Mouse (Mus musculus): ENCODE results near the gene Rbm47. TPM values are rescaled to one million over a fixed set of nuclear protein-coding genes. Genes with fewer than 3 reads are reported as not detected.

The Rbm47 gene
- total and polyA plus RNA-seq, 2 experiments = 47.4 to 63.5 TPM

GRCm38 (mm10) chr5:66046356-66046755 is 126.6 kb downstream of the Rbm47 start:
- DNase-seq (ENCODE audit: extremely low read depth, low read depth, low spot score) = no peak
- Histone ChIP-seq H3K9ac (ENCODE audit: low read depth, low read length) (no peak overlapping the region), H3K36me3 (ENCODE audit: control insufficient read depth, insufficient read depth, low read length) (peaks cover 43% of the 10 kb centered on the region), H3K27me3 (ENCODE audit: control insufficient read depth, insufficient read depth, low read length) (no peaks in the 10 kb centered on the region), H3K79me2 (ENCODE audit: control insufficient read depth, insufficient read depth, low read length) (peaks cover 38% of the 10 kb centered on the region), H3K4me3 (ENCODE audit: insufficient read depth, low read depth, low read length) (no peak overlapping the region), H3K27ac (replicated peaks; ENCODE audit: insufficient read depth, low read depth, low read length) (0 out of 2 replicates have a peak overlapping the region, but pooled peaks have one; percentile 23), H3K4me1 (ENCODE audit: control insufficient read depth, insufficient read depth, low read length) (peaks cover 55% of the 10 kb centered on the region)
- 52% methylated on average over 3 of the region's 3 CpGs for WGBS
- no peak for TF ChIP-seq CTCF (IDR thresholded peaks at IDR 0.05; ENCODE audit: low read depth, low read length)
- TF ChIP-seq POLR2A (IDR thresholded peaks at IDR 0.05; ENCODE audit: extremely low read depth, insufficient read depth, low read length) = no peak

GRCm38 (mm10) chr5:66043897-66044296 is 129.0 kb downstream of the Rbm47 start:
- DNase-seq (ENCODE audit: extremely low read depth, low read depth, low spot score) = peak; percentile 98
- Histone ChIP-seq H3K4me1 (ENCODE audit: control insufficient read depth, insufficient read depth, low read length) (peaks cover 53% of the 10 kb centered on the region), H3K36me3 (ENCODE audit: control insufficient read depth, insufficient read depth, low read length) (peaks cover 54% of the 10 kb centered on the region), H3K9ac (ENCODE audit: low read depth, low read length) (peak overlapping the region; percentile 58; the same call in 1 of the 2 replicates), H3K4me3 (ENCODE audit: insufficient read depth, low read depth, low read length) (no peak overlapping the region), H3K27me3 (ENCODE audit: control insufficient read depth, insufficient read depth, low read length) (no peaks in the 10 kb centered on the region), H3K27ac (replicated peaks; ENCODE audit: insufficient read depth, low read depth, low read length) (peak overlapping the region; percentile 86), H3K79me2 (ENCODE audit: control insufficient read depth, insufficient read depth, low read length) (peaks cover 35% of the 10 kb centered on the region)
- TF ChIP-seq POLR2A (IDR thresholded peaks at IDR 0.05; ENCODE audit: extremely low read depth, insufficient read depth, low read length) = no peak
- TF ChIP-seq CTCF (IDR thresholded peaks at IDR 0.05; ENCODE audit: low read depth, low read length) = no peak
- WGBS = 16% methylated on average over 3 of the region's 3 CpGs

GRCm38 (mm10) chr5:66042651-66043340 is 130.1 kb downstream of the Rbm47 start:
- Histone ChIP-seq H3K4me3 (ENCODE audit: insufficient read depth, low read depth, low read length) (no peak overlapping the region), H3K36me3 (ENCODE audit: control insufficient read depth, insufficient read depth, low read length) (peaks cover 58% of the 10 kb centered on the region), H3K27ac (replicated peaks; ENCODE audit: insufficient read depth, low read depth, low read length) (peak overlapping the region; percentile 71), H3K79me2 (ENCODE audit: control insufficient read depth, insufficient read depth, low read length) (peaks cover 37% of the 10 kb centered on the region), H3K4me1 (ENCODE audit: control insufficient read depth, insufficient read depth, low read length) (peaks cover 52% of the 10 kb centered on the region), H3K27me3 (ENCODE audit: control insufficient read depth, insufficient read depth, low read length) (no peaks in the 10 kb centered on the region), H3K9ac (ENCODE audit: low read depth, low read length) (peak overlapping the region; percentile 28)
- WGBS = 12% methylated on average over 10 of the region's 10 CpGs
- TF ChIP-seq POLR2A (IDR thresholded peaks at IDR 0.05; ENCODE audit: extremely low read depth, insufficient read depth, low read length) (no peak), CTCF (IDR thresholded peaks at IDR 0.05; ENCODE audit: low read depth, low read length) (no peak)
- DNase-seq (ENCODE audit: extremely low read depth, low read depth, low spot score) = peak; percentile 88

GRCm38 (mm10) chr5:66040744-66041279 is 132.1 kb downstream of the Rbm47 start:
- DNase-seq (ENCODE audit: extremely low read depth, low read depth, low spot score) = peak; percentile 67
- peaks cover 31% of the 10 kb centered on the region for H3K79me2 ChIP-seq (ENCODE audit: control insufficient read depth, insufficient read depth, low read length)
- no peak overlapping the region for H3K27ac ChIP-seq (replicated peaks; ENCODE audit: insufficient read depth, low read depth, low read length)
- no peak overlapping the region for H3K9ac ChIP-seq (ENCODE audit: low read depth, low read length)
- WGBS = 50% methylated on average over 7 of the region's 7 CpGs
- H3K27me3 ChIP-seq (ENCODE audit: control insufficient read depth, insufficient read depth, low read length) = no peaks in the 10 kb centered on the region
- H3K4me3 ChIP-seq (ENCODE audit: insufficient read depth, low read depth, low read length) = no peak overlapping the region
- peaks cover 46% of the 10 kb centered on the region for H3K4me1 ChIP-seq (ENCODE audit: control insufficient read depth, insufficient read depth, low read length)
- TF ChIP-seq CTCF (IDR thresholded peaks at IDR 0.05; ENCODE audit: low read depth, low read length) (no peak), POLR2A (IDR thresholded peaks at IDR 0.05; ENCODE audit: extremely low read depth, insufficient read depth, low read length) (no peak)
- peaks cover 54% of the 10 kb centered on the region for H3K36me3 ChIP-seq (ENCODE audit: control insufficient read depth, insufficient read depth, low read length)

GRCm38 (mm10) chr5:66039813-66040212 is 133.1 kb downstream of the Rbm47 start:
- 25% methylated on average over 2 of the region's 2 CpGs for WGBS
- Histone ChIP-seq H3K36me3 (ENCODE audit: control insufficient read depth, insufficient read depth, low read length) (peaks cover 49% of the 10 kb centered on the region), H3K27ac (replicated peaks; ENCODE audit: insufficient read depth, low read depth, low read length) (no peak overlapping the region), H3K79me2 (ENCODE audit: control insufficient read depth, insufficient read depth, low read length) (peaks cover 31% of the 10 kb centered on the region), H3K9ac (ENCODE audit: low read depth, low read length) (no peak overlapping the region), H3K4me3 (ENCODE audit: insufficient read depth, low read depth, low read length) (no peak overlapping the region), H3K27me3 (ENCODE audit: control insufficient read depth, insufficient read depth, low read length) (no peaks in the 10 kb centered on the region), H3K4me1 (ENCODE audit: control insufficient read depth, insufficient read depth, low read length) (peaks cover 40% of the 10 kb centered on the region)
- TF ChIP-seq POLR2A (IDR thresholded peaks at IDR 0.05; ENCODE audit: extremely low read depth, insufficient read depth, low read length) = no peak
- no peak for TF ChIP-seq CTCF (IDR thresholded peaks at IDR 0.05; ENCODE audit: low read depth, low read length)
- no peak for DNase-seq (ENCODE audit: extremely low read depth, low read depth, low spot score)

- Histone ChIP-seq H3K4me1 (ENCODE audit: control insufficient read depth, insufficient read depth, low read length) (peaks cover 35% of the 10 kb centered on the region), H3K27ac (replicated peaks; ENCODE audit: insufficient read depth, low read depth, low read length) (no peak overlapping the region), H3K9ac (ENCODE audit: low read depth, low read length) (no peak overlapping the region), H3K4me3 (ENCODE audit: insufficient read depth, low read depth, low read length) (no peak overlapping the region), H3K79me2 (ENCODE audit: control insufficient read depth, insufficient read depth, low read length) (peaks cover 41% of the 10 kb centered on the region; the same call in 1 of the 2 replicates), H3K36me3 (ENCODE audit: control insufficient read depth, insufficient read depth, low read length) (peaks cover 49% of the 10 kb centered on the region), H3K27me3 (ENCODE audit: control insufficient read depth, insufficient read depth, low read length) (no peaks in the 10 kb centered on the region)
- WGBS = 58% methylated on average over 6 of the region's 6 CpGs
- DNase-seq (ENCODE audit: extremely low read depth, low read depth, low spot score) = no peak
- TF ChIP-seq POLR2A (IDR thresholded peaks at IDR 0.05; ENCODE audit: extremely low read depth, insufficient read depth, low read length) (no peak), CTCF (IDR thresholded peaks at IDR 0.05; ENCODE audit: low read depth, low read length) (no peak)
Observed at GRCm38 (mm10) chr5:66037066-66037465, 135.9 kb downstream of the Rbm47 start.
